Mouse (Mus musculus) frontal cortex, postnatal 14 days (tissue): ENCODE results near the gene Dctn3.

Experiments used
- DNase-seq, 2 experiments: peaks; one replicate each; pipeline ENCODE4 v3.0.0; 2022; ENCODE audit warnings: low spot score in 2 of 2

The Dctn3 gene

GRCm38 (mm10) chr4:41671963-41672480 is 50.9 kb downstream of the Dctn3 start:
- no peak for DNase-seq

GRCm38 (mm10) chr4:41671500-41671899 is 51.5 kb downstream of the Dctn3 start:
- DNase-seq, result no peak

- DNase-seq, result no peak
Observed at GRCm38 (mm10) chr4:41670836-41671235, 52.1 kb downstream of the Dctn3 start.

GRCm38 (mm10) chr4:41666646-41667045 is 56.3 kb downstream of the Dctn3 start:
- no peak for DNase-seq

GRCm38 (mm10) chr4:41665009-41665675 is 57.8 kb downstream of the Dctn3 start:
- no peak for DNase-seq
